Mouse (Mus musculus) liver, embryonic 14.5 days (tissue): ENCODE data around the gene Rbm47.

Experiments used
- CTCF ChIP-seq: IDR thresholded peaks from 2 replicates; pipeline ENCODE4 v1.5.1; 2016; ENCODE audit warnings: antibody characterized with exemption, low read depth, control low read depth
- EP300 ChIP-seq: IDR thresholded peaks from 2 replicates; pipeline ENCODE4 v1.6.1; 2016; ENCODE audit warnings: antibody characterized with exemption, low read depth

- no peak for TF ChIP-seq CTCF
- TF ChIP-seq EP300: no peak
Observed at GRCm38 (mm10) chr5:66080529-66081220, 92.2 kb downstream of the Rbm47 start.
